8 mouse cellular contexts compared by ENCODE assay signal in genomic region chr12:75502664-75503063, GRCm38 (mm10).
"Had no signal": no experiment of that assay in that cellular context is flagged by ENCODE, and none has a peak within 500 bp of the region (broad histone marks: within the 10 kb centered on the region; RNA-seq: fewer than 3 reads in every experiment).

No protein-coding gene starts in this region.

- DNase-seq: kidney, postnatal 25 days; left cerebral cortex, postnatal 4 days; lung, adult 18-20 months; spleen, adult 18-20 months; thymus, postnatal 36 days had no signal

- H3K4me3 ChIP-seq: limb, embryonic 13.5 days; midbrain, embryonic 12.5 days had no signal

- H3K27ac ChIP-seq: limb, embryonic 13.5 days; liver, embryonic 14.5 days; midbrain, embryonic 12.5 days had no signal
